Comparison of ENCODE assay signal across 9 mouse cellular contexts in the genomic region with DNA sequence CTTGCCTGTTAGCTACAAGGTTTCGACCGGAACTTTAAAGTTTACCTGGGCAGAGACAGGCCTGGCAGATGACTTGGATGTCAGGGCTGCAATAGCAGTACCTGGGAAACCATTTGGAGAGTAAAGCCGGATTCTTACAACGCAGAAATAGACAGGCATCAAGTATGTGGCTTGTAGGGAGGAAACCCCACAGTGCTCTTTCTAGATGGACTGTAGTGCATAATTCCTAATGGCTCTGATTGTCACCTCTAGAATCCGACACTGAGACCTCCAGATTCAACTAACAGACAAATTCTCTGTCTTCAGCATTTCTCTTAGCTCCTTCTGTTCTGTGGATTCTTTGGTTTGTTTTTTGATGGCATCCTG. TPM values are rescaled to one million over a fixed set of nuclear protein-coding genes. Genes with fewer than 3 reads are reported as not detected.
DNase-seq lines count a peak whose midpoint lies in the region; ATAC-seq and TF ChIP-seq lines count a peak whose summit lies in the region.
"Had no signal": no experiment of that assay in that cellular context is flagged by ENCODE, and none has a peak within 500 bp of the region (broad histone marks: within the 10 kb centered on the region; RNA-seq: fewer than 3 reads in every experiment).

No protein-coding gene starts in this region.

- WGBS in lung, embryonic 14.5 days = 15% methylated on average over 5 of the region's 5 CpGs
- WGBS in forebrain, embryonic 12.5 days = 7% methylated on average over 5 of the region's 5 CpGs
- 13% methylated on average over 5 of the region's 5 CpGs for WGBS in limb, embryonic 12.5 days
- 6% methylated on average over 5 of the region's 5 CpGs for WGBS in olfactory bulb, adult 2 months

- no peak for ATAC-seq in lung, embryonic 14.5 days (ENCODE audit: insufficient read depth)
- ATAC-seq in forebrain, embryonic 12.5 days (ENCODE audit: low FRiP score) = no peak
- no peak for ATAC-seq in limb, embryonic 12.5 days (ENCODE audit: insufficient number of reproducible peaks, insufficient read depth, low FRiP score, low TSS enrichment, low read depth)

- H3K36me3 ChIP-seq in lung, embryonic 14.5 days (ENCODE audit: insufficient read depth) = peaks cover 6% of the 10 kb centered on the region; the same call in 1 of the 2 replicates
- H3K36me3 ChIP-seq in forebrain, embryonic 12.5 days (replicated peaks) = peaks cover 19% of the 10 kb centered on the region
- H3K36me3 ChIP-seq in limb, embryonic 12.5 days = peaks cover 24% of the 10 kb centered on the region

- H3K9me3 ChIP-seq in lung, embryonic 14.5 days (ENCODE audit: low read depth, low read length) = no peaks in the 10 kb centered on the region
- no peaks in the 10 kb centered on the region for H3K9me3 ChIP-seq in forebrain, embryonic 12.5 days
- no peaks in the 10 kb centered on the region for H3K9me3 ChIP-seq in limb, embryonic 12.5 days

- no peak for TF ChIP-seq CTCF in lung, embryonic 14.5 days (IDR thresholded peaks at IDR 0.05; ENCODE audit: low read depth)
- no peak for TF ChIP-seq CTCF in olfactory bulb, adult 2 months (IDR thresholded peaks at IDR 0.05; ENCODE audit: insufficient read depth, low read depth, low read length)

- peak overlapping the region; percentile 74 for H3K4me3 ChIP-seq in lung, embryonic 14.5 days (ENCODE audit: low read depth, low read length)
- peak overlapping the region; percentile 73 for H3K4me3 ChIP-seq in forebrain, embryonic 12.5 days (replicated peaks)
- H3K4me3 ChIP-seq in limb, embryonic 12.5 days (replicated peaks) = peak overlapping the region; percentile 71
- H3K4me3 ChIP-seq in olfactory bulb, adult 2 months (ENCODE audit: insufficient read depth, low read depth, low read length) = peak overlapping the region; percentile 66

- no peaks in the 10 kb centered on the region for H3K27me3 ChIP-seq in lung, embryonic 14.5 days (ENCODE audit: insufficient read depth, low read length)
- no peaks in the 10 kb centered on the region for H3K27me3 ChIP-seq in forebrain, embryonic 12.5 days
- H3K27me3 ChIP-seq in limb, embryonic 12.5 days = peaks cover 4% of the 10 kb centered on the region

- no peak overlapping the region for H3K27ac ChIP-seq in lung, embryonic 14.5 days (ENCODE audit: low read depth)
- no peak overlapping the region for H3K27ac ChIP-seq in forebrain, embryonic 12.5 days
- H3K27ac ChIP-seq in limb, embryonic 12.5 days = no peak overlapping the region
- H3K27ac ChIP-seq in olfactory bulb, adult 2 months (ENCODE audit: insufficient read depth, low read depth, low read length) = peak overlapping the region; percentile 77

- H3K4me2 ChIP-seq in lung, embryonic 14.5 days = peak overlapping the region; percentile 89
- peak overlapping the region; percentile 71 for H3K4me2 ChIP-seq in forebrain, embryonic 12.5 days
- peak overlapping the region; percentile 70 for H3K4me2 ChIP-seq in limb, embryonic 12.5 days

- no peaks in the 10 kb centered on the region for H3K4me1 ChIP-seq in lung, embryonic 14.5 days (ENCODE audit: insufficient read depth)
- peaks cover 14% of the 10 kb centered on the region for H3K4me1 ChIP-seq in forebrain, embryonic 12.5 days
- peaks cover 8% of the 10 kb centered on the region for H3K4me1 ChIP-seq in limb, embryonic 12.5 days (replicated peaks)
- H3K4me1 ChIP-seq in olfactory bulb, adult 2 months (ENCODE audit: control insufficient read depth, insufficient read depth, low read length) = 0 out of 2 replicates have a peak, but pooled peaks cover 3% of the 10 kb centered on the region

- no peak overlapping the region for H3K9ac ChIP-seq in lung, embryonic 14.5 days
- H3K9ac ChIP-seq in forebrain, embryonic 12.5 days = peak overlapping the region; percentile 75; the same call in 1 of the 2 replicates
- H3K9ac ChIP-seq in limb, embryonic 12.5 days (replicated peaks) = no peak overlapping the region

- intact Hi-C loops in left cerebral cortex, postnatal 36 days (cut with DNase I) = no loop called here

- no peak for DNase-seq in lung, embryonic 14.5 days
- no peak for DNase-seq in lung, postnatal 25 days (ENCODE audit: low spot score)
- no peak for DNase-seq in left cerebral cortex, postnatal 36 days (ENCODE audit: low spot score in 2 of 2)
- no peak for DNase-seq in kidney, postnatal 10 days

- TF ChIP-seq POLR2A in olfactory bulb, adult 2 months (IDR thresholded peaks at IDR 0.05; ENCODE audit: insufficient read depth, low read depth, low read length) = no peak

RNA-seq across cellular contexts. Expression of gene Zfp287, which starts 0.3 kb away (rescaled TPM):
- polyA plus RNA-seq in lung, embryonic 14.5 days (2014; fragmentation: Nextera tagmentation; extraction: Ambion mirVana) = 7.9 and 9.0 TPM in 2 replicates
- 20.5 and 21.1 TPM in 2 replicates for polyA plus RNA-seq in forebrain, embryonic 12.5 days (2016; fragmentation: Nextera tagmentation; extraction: Ambion mirVana)
- polyA plus RNA-seq in limb, embryonic 12.5 days (2016; fragmentation: Nextera tagmentation; extraction: Ambion mirVana) = 16.0 and 16.3 TPM in 2 replicates
- not detected in 2 replicates for polyA plus RNA-seq in olfactory bulb, adult 2 months (2012; ENCODE audit: insufficient read depth, insufficient read length, low replicate concordance, missing spikeins)
- total RNA-seq in left cerebral cortex, postnatal 36 days (2021) = 10 to 100 TPM; 14.0 to 19.1 TPM
- polyA plus RNA-seq: erythroblast, embryonic 14.5 days had no signal

RNA-seq across cellular contexts. Expression of gene Gm10428, which starts 20.9 kb away (rescaled TPM):
- polyA plus RNA-seq in lung, embryonic 14.5 days (2014; fragmentation: Nextera tagmentation; extraction: Ambion mirVana) = not detected in 2 replicates
- not detected in 2 replicates for polyA plus RNA-seq in forebrain, embryonic 12.5 days (2016; fragmentation: Nextera tagmentation; extraction: Ambion mirVana)
- polyA plus RNA-seq in limb, embryonic 12.5 days (2016; fragmentation: Nextera tagmentation; extraction: Ambion mirVana) = not detected in 2 replicates
- polyA plus RNA-seq in olfactory bulb, adult 2 months (2012; ENCODE audit: insufficient read depth, insufficient read length, low replicate concordance, missing spikeins) = not detected in 2 replicates
- not detected for total RNA-seq in left cerebral cortex, postnatal 36 days (2021)
- polyA plus RNA-seq: activated CD4-positive, CD25-positive, alpha-beta regulatory T cell, adult 4 months; erythroblast, embryonic 14.5 days had no signal

RNA-seq across cellular contexts. Expression of gene Zfp286, which starts 57.3 kb away (rescaled TPM):
- polyA plus RNA-seq in lung, embryonic 14.5 days (2014; fragmentation: Nextera tagmentation; extraction: Ambion mirVana) = 17.3 and 21.3 TPM in 2 replicates
- 31.9 and 33.6 TPM in 2 replicates for polyA plus RNA-seq in forebrain, embryonic 12.5 days (2016; fragmentation: Nextera tagmentation; extraction: Ambion mirVana)
- polyA plus RNA-seq in limb, embryonic 12.5 days (2016; fragmentation: Nextera tagmentation; extraction: Ambion mirVana) = 37.5 and 42.7 TPM in 2 replicates
- not detected in 2 replicates for polyA plus RNA-seq in olfactory bulb, adult 2 months (2012; ENCODE audit: insufficient read depth, insufficient read length, low replicate concordance, missing spikeins)
- 10 to 100 TPM; 19.8 to 27.2 TPM for total RNA-seq in left cerebral cortex, postnatal 36 days (2021)
- polyA plus RNA-seq: erythroblast, embryonic 14.5 days had no signal
